Mouse (Mus musculus): ENCODE data around the gene Foxi1. TPM values are rescaled to one million over a fixed set of nuclear protein-coding genes. Genes with fewer than 3 reads are reported as not detected.

Foxi1 gene
- total RNA-seq, 2 experiments from 2014 or later, result 0.14 TPM; not detected in 1

- DNase-seq (ENCODE audit: low spot score in 2 of 2), result no peak
Observed at GRCm38 (mm10) chr11:34165278-34165677, 42.6 kb downstream of the Foxi1 start.

DNA sequence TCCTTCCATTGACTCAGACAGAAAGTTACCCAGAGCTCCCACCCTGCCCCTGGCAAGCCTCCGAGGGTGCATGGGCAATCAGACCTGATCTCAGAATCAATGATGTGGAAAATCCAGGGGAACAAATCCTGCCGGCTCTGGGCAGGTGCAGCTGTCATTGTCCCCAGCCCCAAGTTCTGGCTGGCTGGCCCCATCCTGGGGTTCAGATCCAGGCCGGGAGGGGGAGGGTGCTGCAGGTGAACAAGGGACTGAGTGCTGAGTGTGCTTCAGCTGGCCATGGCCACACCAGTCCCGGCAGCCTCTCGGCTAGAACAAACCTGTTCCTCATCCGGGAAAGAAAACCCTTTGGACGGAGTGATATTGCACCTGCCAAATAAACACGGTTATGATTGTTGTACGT, 49.0 kb downstream of the Foxi1 start:
- DNase-seq (ENCODE audit: low spot score in 2 of 2), result no peak

- no peak for DNase-seq (ENCODE audit: low spot score in 2 of 2)
Observed at GRCm38 (mm10) chr11:34155235-34155634, 52.7 kb downstream of the Foxi1 start.

Other genes with a start within 250 kb of the Foxi1 start
- gene Kcnmb1, start 245.1 kb downstream of the Foxi1 start, total RNA-seq (2021), result under 1 TPM; 0.21 to 0.26 TPM
- gene Kcnip1, start 214.9 kb downstream of the Foxi1 start, total RNA-seq (2021), result 10 to 100 TPM; 25.2 to 32.8 TPM
- 1 to 10 TPM; 2.9 to 4.0 TPM for gene Lcp2, start 161.2 kb downstream of the Foxi1 start, total RNA-seq (2021)
- not detected for gene 4930469K13Rik, start 109.5 kb downstream of the Foxi1 start, total RNA-seq (2021)
- gene Fam196b, start 106.7 kb upstream of the Foxi1 start, total RNA-seq (2021), result 1 to 10 TPM in 1 of 2 experiments, under 1 TPM in 1; 0.95 to 1.1 TPM